Mouse (Mus musculus) urinary bladder, postnatal 25 days (tissue): ENCODE data around the gene Esyt1.
"Not testable (repeated sequence)": the region's sequence is repeated elsewhere in the genome, so short reads cannot be mapped to it uniquely, and the experiment has no call there.

Experiments
- DNase-seq: peaks from one replicate; pipeline ENCODE4 v3.0.0; 2022; ENCODE audit warnings: low spot score

Gene Esyt1

GRCm38 (mm10) chr10:128538340-128538870 is 12.7 kb upstream of the Esyt1 start:
- DNase-seq: no peak

GRCm38 (mm10) chr10:128536266-128536940 is 10.7 kb upstream of the Esyt1 start:
- peak; percentile 83 for DNase-seq

GRCm38 (mm10) chr10:128535624-128536265 is 10.1 kb upstream of the Esyt1 start:
- DNase-seq: no peak

- no peak for DNase-seq
These were observed 9.5 kb upstream of the Esyt1 start for GRCm38 (mm10) chr10:128535206-128535605.

- no peak for DNase-seq
These were observed 990 bp upstream of the Esyt1 start for GRCm38 (mm10) chr10:128526366-128527356.

- DNase-seq: no peak
These were observed 674 bp downstream of the Esyt1 start for GRCm38 (mm10) chr10:128524732-128525662.

GRCm38 (mm10) chr10:128524111-128524731 is 1.4 kb downstream of the Esyt1 start:
- DNase-seq: no peak

- DNase-seq: no peak
These were observed 3.3 kb downstream of the Esyt1 start for GRCm38 (mm10) chr10:128522351-128522750.

- DNase-seq: no peak
These were observed 5.1 kb downstream of the Esyt1 start for GRCm38 (mm10) chr10:128520591-128520990.

GRCm38 (mm10) chr10:128518833-128519232 is 6.8 kb downstream of the Esyt1 start:
- DNase-seq: no peak

- DNase-seq: no peak
These were observed 9.0 kb downstream of the Esyt1 start for GRCm38 (mm10) chr10:128516677-128517076.

- DNase-seq: no peak
These were observed 9.6 kb downstream of the Esyt1 start for GRCm38 (mm10) chr10:128516029-128516428.

- no peak for DNase-seq
These were observed 10.6 kb downstream of the Esyt1 start for GRCm38 (mm10) chr10:128515044-128515443.

GRCm38 (mm10) chr10:128511761-128512160 is 13.9 kb downstream of the Esyt1 start:
- no peak for DNase-seq

- DNase-seq: no peak
These were observed 14.5 kb downstream of the Esyt1 start for GRCm38 (mm10) chr10:128511189-128511588.

- DNase-seq: no peak
These were observed 15.4 kb downstream of the Esyt1 start for GRCm38 (mm10) chr10:128510301-128510700.

- DNase-seq: no peak
These were observed 15.8 kb downstream of the Esyt1 start for GRCm38 (mm10) chr10:128509831-128510230.

GRCm38 (mm10) chr10:128509203-128509602 is 16.5 kb downstream of the Esyt1 start:
- no peak for DNase-seq

GRCm38 (mm10) chr10:128508260-128508659 is 17.4 kb downstream of the Esyt1 start:
- DNase-seq: no peak

- no peak for DNase-seq
These were observed 19.7 kb downstream of the Esyt1 start for GRCm38 (mm10) chr10:128505974-128506373.

- DNase-seq: not testable (repeated sequence)
These were observed 20.4 kb downstream of the Esyt1 start for GRCm38 (mm10) chr10:128505371-128505667.
